Mouse (Mus musculus) ES-Bruce4 (cell line): ENCODE measurements at regions not wholly inside any gene's neighbourhood (a gene's known extent, or its start where the extent isn't known, plus 50 kb on each side); places are given as distances from the start of the nearest gene placed in this dataset.

Experiments used
- CTCF ChIP-seq: IDR thresholded peaks from one replicate; pipeline ENCODE4 v1.8.1; 2011; ENCODE audit warnings: low read depth, low read length
- EP300 ChIP-seq: IDR thresholded peaks from 2 replicates; pipeline ENCODE4 v1.6.1; 2011; ENCODE audit warnings: low read depth, low read length; ENCODE audit not compliant: insufficient read depth
- POLR2A ChIP-seq: IDR thresholded peaks from one replicate; pipeline ENCODE4 v1.8.1; 2011; ENCODE audit warnings: low read length; ENCODE audit not compliant: insufficient read depth

DNA sequence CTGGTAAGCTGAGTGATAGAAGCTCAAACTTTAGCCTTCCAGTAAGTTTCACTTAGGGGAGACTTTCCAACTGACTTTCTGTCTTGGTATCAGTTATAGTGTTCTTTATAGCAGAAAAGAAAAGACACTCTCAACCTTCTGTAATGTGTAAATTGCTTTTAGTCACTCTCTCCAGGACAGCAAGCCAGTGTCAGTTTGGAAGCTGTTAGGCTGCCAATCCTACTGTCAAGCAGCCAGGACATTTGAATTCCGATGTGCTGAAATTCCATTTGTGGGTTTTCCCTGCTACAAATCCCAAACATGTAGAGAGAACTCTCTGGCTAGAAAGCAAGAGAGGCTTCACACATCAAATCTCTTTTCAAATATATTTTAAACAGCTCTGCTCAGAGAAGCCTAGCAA lies 390.4 kb downstream of the Olfm4 start:
- no peak for TF ChIP-seq CTCF
- TF ChIP-seq EP300: no peak
- no peak for TF ChIP-seq POLR2A
